Mouse (Mus musculus) lung, embryonic 14.5 days (tissue): ENCODE data around the gene Nenf. TPM values are rescaled to one million over a fixed set of nuclear protein-coding genes. Genes with fewer than 3 reads are reported as not detected.
A peak's percentile ranks its signal among the peaks of the same experiment; 100 is the strongest.

Experiments
- ATAC-seq: fragments of 200-750 bp; cut with Nextera tagmentation; 2 replicates; pipeline ENCODE4 v1.8.0; 2017; ENCODE audit warnings: mild to moderate bottlenecking, moderate TSS enrichment, moderate library complexity; ENCODE audit not compliant: insufficient read depth
- DNase-seq: peaks from one replicate; pipeline ENCODE4 v3.0.0-alpha.2; 2015
- H3K27ac ChIP-seq: fragments of 300-500 bp; sonication (generic); 2 replicates; pipeline ENCODE4 v1.5.1; 2014; ENCODE audit warnings: low read depth, mild to moderate bottlenecking, moderate library complexity
- H3K27me3 ChIP-seq: fragments of 300-500 bp; sonication (generic); 2 replicates; pipeline ENCODE4 v1.6.1; 2014; ENCODE audit warnings: low read length, control low read depth; ENCODE audit not compliant: insufficient read depth
- H3K36me3 ChIP-seq: fragments of 300-500 bp; sonication (generic); 2 replicates; pipeline ENCODE4 v1.6.1; 2014; ENCODE audit warnings: control low read depth; ENCODE audit not compliant: insufficient read depth
- H3K4me1 ChIP-seq: fragments of 300-500 bp; sonication (generic); 2 replicates; pipeline ENCODE4 v1.6.1; 2014; ENCODE audit warnings: antibody characterized with exemption, control low read depth; ENCODE audit not compliant: insufficient read depth
- H3K4me2 ChIP-seq: fragments of 300-500 bp; sonication (generic); 2 replicates; pipeline ENCODE4 v1.6.1; 2014; ENCODE audit warnings: mild to moderate bottlenecking
- H3K4me3 ChIP-seq: fragments of 300-500 bp; sonication (generic); 2 replicates; pipeline ENCODE4 v1.5.1; 2014; ENCODE audit warnings: low read depth, low read length
- H3K9ac ChIP-seq: fragments of 300-500 bp; sonication (generic); 2 replicates; pipeline ENCODE4 v1.6.1; 2014
- H3K9me3 ChIP-seq: fragments of 300-500 bp; sonication (generic); 2 replicates; pipeline ENCODE4 v1.6.1; 2016; ENCODE audit warnings: low read depth, low read length, control low read depth
- CTCF ChIP-seq: IDR thresholded peaks from 2 replicates; pipeline ENCODE4 v1.5.1; 2016; ENCODE audit warnings: antibody characterized with exemption, low read depth
- WGBS: fragments of 180-500 bp; shearing (Covaris S2); extraction: QIAGEN DNeasy Blood & Tissue Kit; methylation state at CpG from one replicate; pipeline ENCODE4 v1.1.7; 2014; 5-methylcytosine and 5-hydroxymethylcytosine counted together
- polyA plus RNA-seq: library from polyadenylated mRNA; unstranded; fragments of >200 nt; fragmentation: Nextera tagmentation; extraction: Ambion mirVana; gene quantifications from 2 replicates; pipeline ENCODE4 v1.2.1, GENCODE M21; 2014

The Nenf gene
- 116 and 117 TPM in 2 replicates for polyA plus RNA-seq

DNA sequence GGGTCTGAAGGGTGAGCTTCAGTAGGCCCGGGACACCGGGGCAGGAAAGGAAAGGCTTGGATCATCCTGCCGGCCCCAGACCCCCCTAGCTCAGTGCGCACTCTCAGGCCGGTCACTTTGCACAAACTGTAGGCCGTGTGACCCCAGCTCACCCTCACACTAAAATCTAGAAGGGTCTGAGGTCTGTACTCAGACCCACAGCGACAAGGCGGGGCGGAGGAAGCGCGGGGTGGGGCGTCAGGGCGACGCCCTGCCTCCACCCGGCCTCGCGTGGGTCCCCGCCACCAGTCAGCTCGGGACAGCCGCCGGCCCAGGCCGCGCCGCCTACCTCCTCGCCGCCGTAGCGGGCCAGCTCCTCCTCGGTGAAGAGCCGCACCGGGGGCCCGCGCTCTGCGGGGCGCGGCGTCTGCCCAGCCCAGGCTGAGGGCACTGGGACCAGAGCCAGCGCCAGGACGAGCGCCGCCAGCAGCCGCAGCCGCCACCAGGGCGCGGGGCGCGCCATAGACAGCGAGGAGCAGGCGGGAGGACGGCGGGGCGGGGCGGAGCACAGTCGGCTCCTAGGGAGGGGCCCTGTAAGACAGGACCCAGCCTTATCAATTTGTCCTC is at the start of gene Nenf:
TSS of gene Nenf (minus strand) at position 604 of the 606 bp plus-strand sequence.
- 0 out of 2 replicates have a peak, but pooled peaks have one; percentile 3 for TF ChIP-seq CTCF
- Histone ChIP-seq H3K9me3 (no peaks in the 10 kb centered on the region), H3K4me3 (peak within 1 kb of the TSS; percentile 71), H3K4me2 (peak within 1 kb of the TSS; percentile 79), H3K9ac (peak within 1 kb of the TSS; percentile 89), H3K36me3 (no peaks in the 10 kb centered on the region), H3K27me3 (no peaks in the 10 kb centered on the region), H3K4me1 (0 out of 2 replicates have a peak, but pooled peaks cover 3% of the 10 kb centered on the region), H3K27ac (peak within 1 kb of the TSS; percentile 87)
- ATAC-seq: peak; percentile 91
- peak; percentile 81 for DNase-seq
- WGBS: under 1% methylated on average over 53 of the region's 54 CpGs

DNA sequence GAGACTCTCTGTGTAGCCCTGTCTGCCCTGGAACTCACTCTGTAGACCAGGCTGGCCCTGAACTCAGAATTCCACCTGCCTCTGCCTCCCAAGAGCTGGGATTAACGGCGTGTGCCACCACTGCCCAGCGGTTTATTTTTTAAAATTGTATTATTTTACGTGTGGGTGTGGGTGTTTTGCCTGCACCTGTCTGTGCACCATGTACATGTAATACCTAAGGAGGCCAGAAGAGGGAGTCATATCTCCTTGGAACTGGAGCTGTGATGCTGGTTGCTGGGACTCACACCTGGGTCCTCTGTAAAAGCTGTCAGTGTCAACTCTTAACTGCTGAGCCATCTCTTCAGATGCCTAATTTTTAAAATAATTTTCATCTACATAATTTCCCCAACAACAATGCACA is 46.5 kb upstream of the Nenf start:
- H3K4me1 ChIP-seq: no peaks in the 10 kb centered on the region
- peak; percentile 70 for TF ChIP-seq CTCF
- no peaks in the 10 kb centered on the region for H3K9me3 ChIP-seq
- H3K36me3 ChIP-seq: peaks cover 18% of the 10 kb centered on the region
- ATAC-seq (no peak), DNase-seq (peak; percentile 59)
- no peak overlapping the region for H3K9ac ChIP-seq
- no peak overlapping the region for H3K27ac ChIP-seq
- no peaks in the 10 kb centered on the region for H3K27me3 ChIP-seq
- WGBS: 71% methylated on average over 4 of the region's 4 CpGs
- no peak overlapping the region for H3K4me3 ChIP-seq
- H3K4me2 ChIP-seq: no peak overlapping the region

DNA sequence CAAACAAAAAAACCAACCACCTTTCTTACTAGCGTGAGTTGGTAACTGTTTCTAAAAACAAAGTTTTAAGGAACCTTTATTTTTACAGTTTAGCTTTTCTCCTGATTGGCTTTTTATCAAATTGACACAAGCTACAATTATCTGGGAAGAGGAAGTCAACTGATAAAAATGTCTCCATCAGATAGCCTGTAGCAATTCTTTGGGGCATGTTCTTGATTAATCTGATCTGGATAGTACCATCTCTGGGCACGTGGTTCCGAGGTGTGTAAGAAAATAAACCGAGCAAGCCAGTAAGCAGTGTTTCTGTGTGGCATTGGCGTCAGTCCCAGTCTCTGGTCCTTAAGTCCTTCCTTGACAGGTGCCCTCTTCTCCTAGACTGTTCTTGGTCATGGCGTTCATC is 44.4 kb upstream of the Nenf start:
- Histone ChIP-seq H3K27me3 (no peaks in the 10 kb centered on the region), H3K9me3 (no peaks in the 10 kb centered on the region), H3K4me2 (no peak overlapping the region), H3K9ac (no peak overlapping the region), H3K27ac (no peak overlapping the region), H3K36me3 (peaks cover 33% of the 10 kb centered on the region), H3K4me3 (no peak overlapping the region), H3K4me1 (no peaks in the 10 kb centered on the region)
- DNase-seq (no peak), ATAC-seq (no peak)
- no peak for TF ChIP-seq CTCF
- 80% methylated on average over 6 of the region's 6 CpGs for WGBS

DNA sequence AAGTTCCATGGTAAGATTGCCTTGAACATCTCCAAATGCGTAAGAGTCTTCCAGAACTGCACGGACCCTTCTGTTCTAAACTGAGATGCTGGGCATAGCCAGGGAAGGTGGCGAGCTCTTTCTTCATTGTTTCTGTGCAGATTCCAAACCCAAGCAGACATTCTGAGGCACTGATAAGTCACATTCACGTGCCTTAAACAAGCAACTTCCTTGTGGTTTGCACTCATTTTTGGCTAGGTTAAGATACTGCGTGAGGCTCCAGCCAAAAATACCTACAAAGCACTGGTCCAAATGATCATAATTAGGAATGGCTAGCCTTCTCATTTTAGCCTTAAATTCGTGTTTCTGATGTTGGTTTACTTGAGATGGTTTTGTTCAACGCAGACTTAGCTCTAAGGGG is 41.5 kb upstream of the Nenf start:
- H3K4me1 ChIP-seq: no peaks in the 10 kb centered on the region
- no peak for DNase-seq
- H3K4me3 ChIP-seq: no peak overlapping the region
- H3K27ac ChIP-seq: no peak overlapping the region
- H3K4me2 ChIP-seq: no peak overlapping the region
- no peak for ATAC-seq
- no peaks in the 10 kb centered on the region for H3K27me3 ChIP-seq
- 85% methylated on average over 7 of the region's 7 CpGs for WGBS
- no peak for TF ChIP-seq CTCF
- H3K9ac ChIP-seq: no peak overlapping the region
- H3K9me3 ChIP-seq: no peaks in the 10 kb centered on the region
- H3K36me3 ChIP-seq: peaks cover 54% of the 10 kb centered on the region

DNA sequence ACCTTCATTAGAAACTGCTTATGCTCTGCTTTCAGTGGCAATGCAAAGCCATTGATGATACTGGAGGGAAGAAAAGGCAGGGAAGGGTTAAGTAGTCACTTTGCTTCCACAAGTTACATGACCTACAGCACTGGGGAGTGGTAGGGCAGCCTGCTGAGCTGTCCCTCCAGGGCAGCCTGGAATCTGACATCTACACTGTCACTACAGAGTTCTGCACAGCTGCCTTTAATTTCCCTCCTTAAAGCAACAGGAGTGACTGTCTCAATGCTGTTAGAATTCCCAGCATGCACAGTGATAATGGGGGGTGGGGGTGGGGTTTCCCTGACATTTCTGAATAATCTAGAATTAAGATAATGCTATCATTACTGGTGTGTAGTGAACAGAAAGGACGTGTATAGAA is 38.9 kb upstream of the Nenf start:
- 66% methylated on average over 1 of the region's 1 CpGs for WGBS
- Histone ChIP-seq H3K4me3 (no peak overlapping the region), H3K27ac (no peak overlapping the region), H3K4me2 (no peak overlapping the region), H3K9ac (no peak overlapping the region), H3K9me3 (no peaks in the 10 kb centered on the region), H3K4me1 (no peaks in the 10 kb centered on the region), H3K36me3 (peaks cover 71% of the 10 kb centered on the region), H3K27me3 (no peaks in the 10 kb centered on the region)
- TF ChIP-seq CTCF: no peak
- no peak for DNase-seq
- no peak for ATAC-seq

DNA sequence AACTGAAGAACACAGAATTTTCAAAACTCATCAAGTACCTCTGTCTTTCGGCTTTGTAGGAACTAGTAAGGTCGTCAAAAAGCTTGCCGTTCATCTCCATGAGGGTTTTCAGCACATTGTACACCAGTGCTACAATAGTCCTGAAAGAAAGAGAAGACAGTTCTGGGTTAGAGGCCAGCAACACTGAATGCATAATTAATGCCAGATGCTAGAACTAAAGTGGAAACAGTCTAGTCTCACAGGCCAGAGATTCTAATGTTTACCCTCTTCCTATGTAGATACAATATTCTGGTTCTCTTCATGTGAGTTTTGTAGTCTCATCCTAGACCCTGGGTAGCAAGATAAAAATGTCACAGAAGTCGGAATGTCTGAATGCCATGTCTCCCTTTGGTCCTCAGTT is 35.8 kb upstream of the Nenf start:
- Histone ChIP-seq H3K4me2 (no peak overlapping the region), H3K4me1 (no peaks in the 10 kb centered on the region), H3K4me3 (no peak overlapping the region), H3K36me3 (peaks cover 68% of the 10 kb centered on the region), H3K9me3 (no peaks in the 10 kb centered on the region), H3K27me3 (no peaks in the 10 kb centered on the region), H3K9ac (no peak overlapping the region), H3K27ac (no peak overlapping the region)
- no peak for TF ChIP-seq CTCF
- DNase-seq (no peak), ATAC-seq (no peak)
- WGBS: 80% methylated on average over 4 of the region's 4 CpGs

DNA sequence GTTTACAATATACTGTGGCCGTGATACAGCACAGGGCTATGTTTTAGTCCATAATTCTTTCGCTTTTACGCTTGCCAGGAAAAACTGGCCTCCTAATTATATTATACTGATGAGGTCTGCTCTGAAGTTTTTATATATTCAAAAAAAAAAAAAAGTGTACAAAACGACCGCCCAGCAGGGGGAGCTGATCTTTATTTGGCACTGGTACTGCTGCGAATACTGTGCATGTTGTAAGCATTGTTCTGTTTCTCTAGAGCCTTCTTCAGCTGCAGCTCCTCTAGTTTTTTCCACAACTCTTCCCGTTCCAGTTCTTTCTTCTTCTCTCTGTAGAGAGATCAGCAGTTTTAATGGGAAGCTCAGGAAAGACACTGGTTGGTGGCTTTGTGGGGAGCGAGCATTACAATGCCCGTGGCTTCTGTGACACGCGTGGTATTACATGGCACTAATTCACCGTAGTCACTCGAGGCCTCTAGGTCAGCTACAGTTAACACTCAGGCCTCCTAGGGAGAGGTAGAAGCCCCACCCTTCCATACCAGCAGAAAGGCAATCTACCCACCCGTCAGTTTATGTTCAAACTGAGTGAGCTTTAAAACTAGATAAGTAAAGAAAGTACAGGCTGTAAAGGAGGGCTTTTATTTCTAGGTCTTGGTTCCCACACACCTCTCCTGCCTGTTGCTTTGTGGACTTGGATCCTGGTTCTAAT is 34.9 kb upstream of the Nenf start:
- peak; percentile 91 for DNase-seq
- no peaks in the 10 kb centered on the region for H3K27me3 ChIP-seq
- WGBS: 61% methylated on average over 14 of the region's 14 CpGs
- TF ChIP-seq CTCF: peak; percentile 59
- H3K4me3 ChIP-seq: no peak overlapping the region
- no peak overlapping the region for H3K4me2 ChIP-seq
- no peak overlapping the region; the same call in 1 of the 2 replicates for H3K27ac ChIP-seq
- ATAC-seq: no peak
- H3K4me1 ChIP-seq: no peaks in the 10 kb centered on the region
- no peak overlapping the region for H3K9ac ChIP-seq
- H3K9me3 ChIP-seq: no peaks in the 10 kb centered on the region
- peaks cover 61% of the 10 kb centered on the region for H3K36me3 ChIP-seq
